Mouse (Mus musculus) erythroblast, adult 5-6 weeks (primary cell): ENCODE data around the gene Hist1h4n. TPM values are rescaled to one million over a fixed set of nuclear protein-coding genes. Genes with fewer than 3 reads are reported as not detected.
"Not testable (repeated sequence)": the region's sequence is repeated elsewhere in the genome, so short reads cannot be mapped to it uniquely, and the experiment has no call there.

Experiments
- ATAC-seq: replicated peaks from 2 replicates; pipeline ENCODE4 v1.8.0; 2016; ENCODE audit warnings: moderate number of reproducible peaks, mild to moderate bottlenecking, moderate TSS enrichment, inconsistent platforms; ENCODE audit not compliant: poor library complexity, low FRiP score, severe bottlenecking
- total RNA-seq, 2 experiments: library from RNA; stranded (forward) in 1 of 2; stranded (reverse) in 1 of 2; fragments of 150-400 nt in 1 of 2; fragments of 200-764, 138-1000 nt in 1 of 2; gene quantifications; 2 replicates each; pipeline versions ENCODE4 v1.2.3 to v1.2.4; 2015 to 2017; ENCODE audit warnings: low replicate concordance in 2 of 2

Gene Hist1h4n
- total RNA-seq (2015; ENCODE audit: low replicate concordance), result 6.9 and 21.5 TPM in 2 replicates
- total RNA-seq (2017; ENCODE audit: low replicate concordance), result 699 and 712 TPM in 2 replicates

DNA sequence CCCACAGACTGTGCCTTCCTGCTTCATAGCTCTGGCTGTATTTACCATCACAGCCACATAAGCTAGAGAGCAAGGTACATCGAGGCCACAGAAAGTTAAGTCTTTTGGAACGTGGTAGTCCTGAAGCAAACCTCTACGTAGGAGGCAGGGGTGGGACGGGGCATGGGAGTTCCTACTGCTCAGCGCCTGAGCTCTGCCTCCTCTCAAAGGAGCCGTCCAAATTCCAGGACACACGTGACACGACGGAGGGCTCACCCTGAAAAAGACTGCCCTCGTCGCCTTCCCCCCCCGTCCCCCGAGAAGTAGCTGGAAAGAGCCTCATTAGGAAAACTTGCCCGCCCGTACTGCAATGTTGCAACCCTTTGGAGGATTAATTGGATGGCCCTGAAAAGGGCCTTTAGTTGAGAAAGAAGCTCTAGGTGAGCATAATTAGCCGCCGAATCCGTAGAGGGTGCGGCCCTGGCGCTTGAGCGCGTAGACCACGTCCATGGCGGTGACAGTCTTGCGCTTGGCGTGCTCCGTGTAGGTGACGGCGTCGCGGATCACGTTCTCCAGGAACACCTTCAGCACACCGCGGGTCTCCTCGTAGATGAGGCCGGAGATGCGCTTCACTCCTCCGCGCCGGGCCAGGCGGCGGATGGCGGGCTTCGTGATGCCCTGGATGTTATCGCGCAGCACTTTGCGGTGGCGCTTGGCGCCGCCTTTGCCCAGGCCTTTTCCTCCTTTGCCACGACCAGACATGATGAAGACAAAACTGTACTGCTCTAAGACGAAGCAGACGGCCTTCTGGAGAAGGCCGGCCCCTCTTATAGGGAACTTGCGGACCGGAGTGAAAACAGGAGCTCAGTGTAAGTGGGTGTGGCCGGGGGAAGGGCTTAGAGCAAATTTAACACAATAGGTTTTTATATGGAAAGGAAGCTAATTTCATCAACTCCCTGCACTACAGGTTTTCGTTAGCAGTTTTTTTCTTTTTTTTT lies at the start of gene Hist1h4n:
TSS of gene Hist1h4n (minus strand) at position 779 of the 977 bp plus-strand sequence.
- peak; percentile 62 for ATAC-seq

DNA sequence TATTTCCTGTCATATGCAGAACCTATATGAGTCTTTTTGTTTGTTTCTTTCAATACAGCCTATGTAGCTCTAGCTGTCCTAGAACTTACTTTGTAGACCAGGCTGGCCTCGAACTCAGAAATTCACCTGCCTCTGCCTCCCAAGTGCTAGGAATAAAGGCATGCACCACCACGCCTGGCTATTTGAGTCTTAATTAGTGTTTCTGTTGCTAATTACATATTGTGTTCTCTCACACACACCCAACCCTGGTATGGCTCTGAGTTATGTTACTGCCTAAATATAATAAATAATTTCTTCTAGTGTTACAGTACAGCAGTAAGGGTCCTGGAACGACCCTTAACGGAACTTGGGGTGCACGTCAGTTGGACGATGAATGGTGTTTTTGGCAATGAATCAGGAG lies 48.7 kb upstream of the Hist1h4n start:
- ATAC-seq, result no peak

DNA sequence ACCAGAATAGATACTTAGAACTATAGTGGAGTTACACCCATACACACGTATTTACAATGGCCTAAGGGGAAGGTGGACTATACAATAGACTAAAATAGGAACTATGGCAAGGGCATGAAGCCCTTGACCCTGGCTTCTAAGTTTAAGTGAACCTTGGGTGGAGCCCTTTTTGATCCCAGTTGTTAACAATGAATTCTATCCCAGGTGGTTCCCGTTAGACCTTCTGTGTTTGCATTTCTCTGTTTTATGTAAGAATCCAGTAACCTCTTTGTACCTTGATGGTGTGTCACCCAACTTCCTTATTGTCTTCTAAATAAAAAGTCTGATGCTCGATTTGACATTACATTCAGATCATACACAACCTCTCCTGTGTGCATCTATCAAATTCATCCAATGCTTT lies 33.5 kb upstream of the Hist1h4n start:
- ATAC-seq, result not testable (repeated sequence)

DNA sequence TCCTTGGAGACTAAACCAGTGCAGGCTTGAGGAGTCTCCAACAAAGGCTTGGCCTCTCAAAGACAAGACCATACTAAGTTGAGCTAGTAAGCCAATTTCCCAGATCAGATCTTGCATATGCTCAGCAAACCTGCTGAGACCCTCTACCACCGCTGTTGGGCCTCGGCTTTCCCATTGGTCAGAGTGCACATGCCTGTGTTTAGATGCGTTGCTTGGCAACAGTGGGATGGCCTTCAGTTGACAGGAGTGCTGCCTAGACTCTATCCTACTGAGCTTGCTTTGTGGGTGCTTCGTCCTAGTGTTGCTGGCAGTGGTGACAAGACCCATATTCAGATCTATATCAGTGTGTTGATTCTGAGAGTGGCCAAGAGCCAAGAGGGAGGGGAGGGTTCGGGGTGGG lies 29.6 kb upstream of the Hist1h4n start:
- ATAC-seq, result no peak

DNA sequence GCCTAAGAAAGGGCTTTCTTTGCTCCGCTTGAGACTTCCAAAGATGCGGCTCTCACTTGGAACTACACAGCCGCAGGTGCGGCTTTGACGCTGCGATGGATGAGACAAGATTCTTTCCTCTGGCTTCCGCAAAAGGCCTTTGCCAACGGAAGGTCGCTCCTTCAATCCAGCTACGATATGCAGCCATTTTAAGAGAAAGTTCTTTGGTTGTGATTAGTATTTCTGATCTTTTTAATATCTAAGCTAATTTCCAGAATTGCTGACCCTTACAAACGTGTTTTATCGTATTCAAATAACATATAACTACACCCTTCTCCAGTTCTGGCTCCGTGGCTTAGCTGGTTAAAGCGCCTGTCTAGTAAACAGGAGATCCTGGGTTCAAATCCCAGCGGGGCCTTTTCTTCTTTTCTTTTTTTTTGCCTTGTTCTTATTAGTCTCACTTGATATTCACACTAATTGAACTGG lies 23.7 kb upstream of the Hist1h4n start:
- peak; percentile 51; the same call in 1 of the 2 replicates for ATAC-seq

DNA sequence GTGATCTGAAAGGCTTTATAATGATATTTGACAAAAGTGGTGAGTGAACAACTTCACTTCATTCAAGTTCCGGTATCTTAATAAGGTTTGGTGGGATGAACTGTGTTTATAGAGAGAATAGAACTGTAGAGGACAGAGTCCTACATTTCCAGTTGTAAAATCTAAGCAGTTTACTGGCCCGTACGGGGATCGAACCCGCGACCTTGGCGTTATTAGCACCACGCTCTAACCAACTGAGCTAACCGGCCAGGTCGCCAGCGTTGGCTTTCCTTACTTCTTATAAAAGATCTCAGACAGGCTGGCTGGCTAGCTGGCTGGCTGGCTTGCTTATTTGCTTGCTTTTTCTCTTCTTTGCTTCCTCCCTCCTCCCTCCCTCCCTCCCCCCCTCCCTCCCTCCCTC lies 23.1 kb upstream of the Hist1h4n start:
- ATAC-seq, result no peak

DNA sequence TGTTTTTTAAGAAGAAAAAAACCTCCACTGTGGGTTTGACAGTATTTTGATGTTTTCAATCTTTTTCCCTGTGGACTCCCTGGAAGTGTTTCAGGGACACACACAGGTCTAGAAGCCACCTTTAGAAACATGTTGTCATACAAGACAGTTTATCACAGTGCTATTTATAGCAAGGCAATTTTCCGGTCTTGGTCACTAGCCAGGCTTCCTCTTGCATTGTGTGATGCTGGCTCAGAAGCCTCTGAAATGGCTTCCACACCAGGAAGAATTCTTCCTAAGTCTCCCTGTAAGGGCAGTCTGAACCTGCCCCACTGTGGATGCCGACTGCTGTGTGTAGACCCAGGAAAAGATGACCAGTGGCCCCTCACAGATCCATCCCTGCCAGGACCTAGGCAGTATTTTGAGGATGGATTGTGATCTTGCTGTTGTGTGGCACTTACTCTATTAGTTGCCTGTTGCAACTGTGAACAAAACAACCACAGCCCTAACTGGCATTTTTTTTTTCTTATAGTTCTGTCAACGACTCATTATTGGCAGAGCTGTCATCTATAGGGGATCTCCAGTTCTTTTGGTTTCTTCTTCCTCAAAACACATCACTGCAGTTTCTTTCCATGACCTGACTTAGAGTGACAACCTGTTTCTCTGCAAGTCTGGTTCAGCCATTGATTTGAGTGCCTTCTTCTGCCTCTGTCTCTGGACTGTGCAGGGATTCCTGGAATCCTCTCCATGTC lies 20.4 kb upstream of the Hist1h4n start:
- ATAC-seq, result no peak

DNA sequence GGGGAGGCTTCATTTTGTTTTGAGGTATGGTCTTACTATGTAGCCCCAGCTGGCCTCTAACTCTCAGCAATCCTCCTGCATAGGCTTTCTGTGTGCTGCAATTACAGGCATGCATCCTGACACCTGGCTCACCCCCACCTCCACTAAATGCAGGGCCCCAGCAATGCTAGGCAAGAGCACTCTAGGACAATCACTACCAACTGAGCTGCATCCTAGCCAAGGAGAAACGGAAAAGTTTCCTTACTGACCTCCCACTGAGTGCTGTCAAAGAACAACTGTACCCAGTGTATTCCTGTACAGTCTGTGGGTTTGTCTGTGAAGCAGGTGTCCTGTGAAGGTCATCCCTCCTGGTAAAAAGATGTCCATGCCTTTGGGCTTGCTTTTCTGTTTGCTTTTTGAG lies 18.7 kb upstream of the Hist1h4n start:
- not testable (repeated sequence) for ATAC-seq

DNA sequence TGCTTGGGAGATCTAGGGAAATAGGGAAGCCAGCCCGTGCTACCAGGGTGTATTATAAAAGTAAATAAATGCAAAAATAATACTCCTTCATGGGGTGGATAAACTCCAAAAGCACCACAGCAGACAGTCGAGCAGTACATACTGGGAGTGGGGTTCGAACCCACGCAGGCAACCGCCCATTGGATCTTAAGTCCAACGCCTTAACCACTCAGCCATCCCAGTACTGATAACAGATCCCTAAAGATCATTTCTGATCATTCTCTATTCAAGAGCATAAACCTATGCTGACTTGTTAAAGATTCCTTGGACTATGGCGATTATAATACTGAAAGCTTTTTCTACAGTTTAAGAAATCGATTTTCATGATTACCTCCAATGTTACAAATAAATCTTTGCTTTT lies 15.9 kb upstream of the Hist1h4n start:
- ATAC-seq, result no peak

DNA sequence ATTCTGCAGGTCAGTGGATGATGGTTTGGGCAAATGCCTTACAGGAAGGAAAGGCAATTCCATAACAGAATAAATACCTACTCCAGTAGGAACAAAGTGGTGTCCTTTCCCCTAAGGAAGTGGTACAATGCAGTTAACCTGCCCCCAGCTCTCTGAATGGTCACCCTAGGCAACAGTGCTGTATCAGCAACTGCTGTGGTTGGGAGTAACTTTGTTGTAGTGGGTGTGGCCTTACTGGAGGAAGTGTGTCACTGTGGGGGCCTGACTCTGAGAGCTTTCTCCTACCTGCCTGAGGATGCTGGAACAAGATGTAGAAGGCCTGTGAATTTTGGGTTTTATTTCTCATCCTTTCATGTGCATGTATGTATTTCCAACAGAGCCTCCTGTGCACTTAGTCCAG lies 14.4 kb upstream of the Hist1h4n start:
- peak; percentile 83 for ATAC-seq

DNA sequence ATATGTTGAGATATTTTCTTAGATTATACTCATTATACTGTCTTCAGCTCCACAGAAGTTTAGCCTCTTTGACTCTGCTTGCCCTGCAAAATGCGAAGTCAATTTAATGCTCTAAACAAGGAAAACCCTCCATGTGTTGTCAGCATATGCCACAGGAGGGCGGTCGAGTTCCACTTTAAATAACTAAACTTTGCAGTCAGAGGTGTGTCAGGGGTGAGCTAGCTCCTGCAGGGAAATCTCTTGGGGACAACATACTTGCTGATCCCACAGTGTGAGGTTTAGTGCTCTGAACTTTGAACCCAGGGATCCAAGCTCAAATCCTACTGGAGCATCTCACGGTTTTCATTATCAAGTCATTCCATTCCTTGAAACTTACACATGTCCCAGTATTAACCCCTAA lies 8.5 kb upstream of the Hist1h4n start:
- ATAC-seq, result peak; percentile 88

DNA sequence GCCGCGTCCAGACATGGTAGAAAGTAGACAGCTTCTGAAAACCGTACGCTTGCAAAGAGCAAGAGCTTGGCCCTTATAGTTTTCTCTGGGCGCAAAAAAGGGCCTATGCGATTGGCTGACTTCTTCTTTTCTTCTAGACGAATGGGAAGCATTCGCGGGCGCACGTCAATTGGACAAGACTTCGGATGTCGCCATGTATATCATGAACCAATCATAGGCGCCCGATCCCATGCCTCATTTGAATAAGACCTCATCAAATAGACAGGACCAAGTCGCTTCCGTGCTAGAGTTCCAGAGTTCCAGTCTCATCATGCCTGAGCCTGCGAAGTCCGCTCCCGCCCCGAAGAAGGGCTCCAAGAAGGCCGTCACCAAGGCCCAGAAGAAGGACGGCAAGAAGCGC lies 1.5 kb upstream of the Hist1h4n start, which contains the start of the genes Hist1h2ap and Hist1h2br:
TSS of gene Hist1h2ap (minus strand) at position 47 of the 400 bp plus-strand sequence.
TSS of gene Hist1h2br (plus strand) at position 283 of the 400 bp plus-strand sequence.
- ATAC-seq, result peak; percentile 83

DNA sequence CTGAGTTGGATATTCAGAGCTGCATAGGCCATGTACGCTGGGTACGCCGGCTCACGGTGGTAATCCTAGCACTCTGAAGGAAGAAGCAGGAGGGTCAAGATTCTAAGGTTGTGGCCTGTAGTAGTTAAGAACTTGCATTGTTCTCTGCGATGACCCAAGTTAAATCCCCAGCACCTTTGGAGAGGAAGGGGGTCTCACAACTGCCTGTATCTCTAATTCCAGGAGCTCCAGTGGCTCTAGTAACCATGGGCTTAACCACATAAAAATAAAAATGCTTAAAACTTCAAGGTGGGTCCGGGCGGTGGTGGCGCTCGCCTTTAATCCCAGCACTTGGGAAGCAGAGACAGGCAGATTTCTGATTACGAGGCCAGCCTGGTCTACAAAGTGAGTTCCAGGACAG lies 1.7 kb downstream of the Hist1h4n start:
- ATAC-seq, result no peak

DNA sequence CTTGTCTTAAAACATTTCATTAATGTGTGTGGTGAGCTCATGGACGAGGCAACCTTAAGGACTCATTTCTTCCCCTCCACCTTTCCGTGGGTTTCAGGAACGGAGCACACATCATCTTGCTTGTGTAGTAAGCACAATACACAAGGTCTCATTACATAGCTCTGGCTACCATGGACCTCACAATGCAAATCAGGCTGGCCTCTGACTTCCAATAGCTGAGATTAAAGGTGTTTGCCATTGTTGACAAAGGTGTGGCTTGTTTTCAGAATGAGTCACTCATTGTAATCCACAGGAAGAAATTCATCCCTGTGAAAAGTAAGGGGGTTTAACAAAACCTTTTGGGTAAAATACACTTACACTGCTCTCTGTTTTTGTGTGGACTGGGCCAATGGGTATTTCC lies 3.5 kb downstream of the Hist1h4n start:
- ATAC-seq, result no peak

DNA sequence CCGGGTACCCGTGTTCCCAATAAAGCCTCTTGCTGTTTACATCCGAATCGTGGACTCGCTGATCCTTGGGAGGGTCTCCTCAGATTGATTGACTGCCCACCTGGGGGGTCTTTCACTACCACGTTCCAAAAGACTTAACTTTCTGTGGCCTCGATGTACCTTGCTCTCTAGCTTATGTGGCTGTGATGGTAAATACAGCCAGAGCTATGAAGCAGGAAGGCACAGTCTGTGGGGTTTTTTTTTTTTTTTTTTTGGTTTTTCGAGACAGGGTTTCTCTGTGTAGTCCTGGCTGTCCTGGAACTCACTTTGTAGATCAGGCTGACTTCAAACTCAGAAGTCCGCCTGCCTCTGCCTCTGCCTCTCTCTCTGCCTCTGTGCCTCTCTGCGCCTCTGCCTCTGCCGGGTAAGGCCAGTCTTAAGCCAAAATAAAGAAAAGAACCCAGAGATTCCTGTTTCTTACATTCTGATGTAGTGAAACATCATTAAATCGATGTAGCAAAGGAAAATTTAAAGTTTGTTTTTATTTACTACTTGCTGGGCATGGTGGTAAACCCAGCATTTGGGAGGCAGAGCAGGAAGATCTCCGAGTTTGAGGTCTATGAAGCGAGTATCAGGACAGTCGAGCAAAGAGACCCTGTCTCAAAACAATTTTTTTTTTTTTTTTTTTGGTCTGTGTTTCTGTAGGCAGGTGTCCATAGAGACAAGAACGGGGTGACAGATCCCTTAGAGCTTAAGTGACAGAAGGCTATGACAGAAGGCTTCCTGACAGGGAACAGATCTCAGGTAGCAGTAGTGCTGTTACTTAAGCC lies 11.7 kb downstream of the Hist1h4n start:
- peak; percentile 78 for ATAC-seq

DNA sequence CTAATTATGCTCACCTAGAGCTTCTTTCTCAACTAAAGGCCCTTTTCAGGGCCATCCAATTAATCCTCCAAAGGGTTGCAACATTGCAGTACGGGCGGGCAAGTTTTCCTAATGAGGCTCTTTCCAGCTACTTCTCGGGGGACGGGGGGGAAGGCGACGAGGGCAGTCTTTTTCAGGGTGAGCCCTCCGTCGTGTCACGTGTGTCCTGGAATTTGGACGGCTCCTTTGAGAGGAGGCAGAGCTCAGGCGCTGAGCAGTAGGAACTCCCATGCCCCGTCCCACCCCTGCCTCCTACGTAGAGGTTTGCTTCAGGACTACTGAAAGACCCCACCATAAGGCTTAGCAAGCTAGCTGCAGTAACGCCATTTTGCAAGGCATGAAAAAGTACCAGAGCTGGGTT lies 19.9 kb downstream of the Hist1h4n start:
- peak; percentile 60 for ATAC-seq

DNA sequence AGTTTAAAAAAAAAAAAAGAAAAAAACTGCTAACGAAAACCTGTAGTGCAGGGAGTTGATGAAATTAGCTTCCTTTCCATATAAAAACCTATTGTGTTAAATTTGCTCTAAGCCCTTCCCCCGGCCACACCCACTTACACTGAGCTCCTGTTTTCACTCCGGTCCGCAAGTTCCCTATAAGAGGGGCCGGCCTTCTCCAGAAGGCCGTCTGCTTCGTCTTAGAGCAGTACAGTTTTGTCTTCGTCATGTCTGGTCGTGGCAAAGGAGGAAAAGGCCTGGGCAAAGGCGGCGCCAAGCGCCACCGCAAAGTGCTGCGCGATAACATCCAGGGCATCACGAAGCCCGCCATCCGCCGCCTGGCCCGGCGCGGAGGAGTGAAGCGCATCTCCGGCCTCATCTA lies 20.5 kb downstream of the Hist1h4n start, which contains the start of gene Hist1h4m:
TSS of gene Hist1h4m (plus strand) at position 208 of the 400 bp plus-strand sequence.
- peak; percentile 66 for ATAC-seq

DNA sequence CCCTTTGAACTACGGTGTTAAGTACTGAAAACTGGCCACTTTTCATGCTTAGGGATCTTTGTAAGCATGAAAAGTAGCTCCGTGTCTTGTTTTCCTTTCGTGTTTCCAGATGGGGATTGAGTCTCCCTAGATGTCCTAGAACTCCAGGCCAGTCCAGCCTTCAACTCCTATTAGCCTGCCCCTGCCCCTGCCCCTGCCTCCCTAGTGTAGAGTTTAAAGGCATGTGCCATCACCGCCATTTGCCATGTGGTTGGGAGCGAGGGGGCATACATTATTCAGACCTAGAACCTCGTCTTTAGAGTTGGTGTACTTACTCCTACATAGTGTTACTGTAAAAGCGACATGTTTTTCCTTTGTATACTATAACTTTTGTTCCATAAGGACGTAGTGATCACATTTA lies 20.9 kb downstream of the Hist1h4n start:
- peak; percentile 49 for ATAC-seq

DNA sequence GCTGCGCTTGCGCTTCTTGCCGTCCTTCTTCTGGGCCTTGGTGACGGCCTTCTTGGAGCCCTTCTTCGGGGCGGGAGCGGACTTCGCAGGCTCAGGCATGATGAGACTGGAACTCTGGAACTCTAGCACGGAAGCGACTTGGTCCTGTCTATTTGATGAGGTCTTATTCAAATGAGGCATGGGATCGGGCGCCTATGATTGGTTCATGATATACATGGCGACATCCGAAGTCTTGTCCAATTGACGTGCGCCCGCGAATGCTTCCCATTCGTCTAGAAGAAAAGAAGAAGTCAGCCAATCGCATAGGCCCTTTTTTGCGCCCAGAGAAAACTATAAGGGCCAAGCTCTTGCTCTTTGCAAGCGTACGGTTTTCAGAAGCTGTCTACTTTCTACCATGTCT lies 21.9 kb downstream of the Hist1h4n start, which contains the start of the genes Hist1h2bq and Hist1h2ao:
TSS of gene Hist1h2bq (minus strand) at position 125 of the 400 bp plus-strand sequence.
TSS of gene Hist1h2ao (plus strand) at position 393 of the 400 bp plus-strand sequence.
- ATAC-seq, result peak; percentile 88
